8 mouse cellular contexts compared by ENCODE assay signal in genomic region chr8:119436933-119437332, GRCm38 (mm10). TPM values are rescaled to one million over a fixed set of nuclear protein-coding genes. Genes with fewer than 3 reads are reported as not detected.
DNase-seq lines count a peak whose midpoint lies in the region; ATAC-seq and TF ChIP-seq lines count a peak whose summit lies in the region.

No protein-coding gene starts in this region.

- no peak for TF ChIP-seq CTCF in kidney, postnatal 0 days (IDR thresholded peaks at IDR 0.05; ENCODE audit: low read depth)

- ATAC-seq in kidney, postnatal 0 days (replicated peaks; ENCODE audit: low FRiP score, low read depth) = peak; percentile 71

- no peaks in the 10 kb centered on the region for H3K27me3 ChIP-seq in kidney, postnatal 0 days (ENCODE audit: insufficient read depth, low read length)

- H3K9me3 ChIP-seq in kidney, postnatal 0 days (replicated peaks; ENCODE audit: low read length) = no peaks in the 10 kb centered on the region

- peak overlapping the region; percentile 66 for H3K27ac ChIP-seq in kidney, postnatal 0 days

- 0 out of 2 replicates have a peak overlapping the region, but pooled peaks have one; percentile 4 for H3K4me3 ChIP-seq in kidney, postnatal 0 days (replicated peaks; ENCODE audit: low read depth, low read length)

- DNase-seq in spleen, adult 12 weeks (ENCODE audit: low spot score) = peak; percentile 15
- DNase-seq in spleen, postnatal 14 days (ENCODE audit: low spot score in 2 of 2) = no peak
- DNase-seq in heart, adult 8-10 months (ENCODE audit: low spot score) = peak; percentile 93
- no peak for DNase-seq in kidney, postnatal 0 days (ENCODE audit: low spot score)
- DNase-seq in lung, postnatal 4 days = peak; percentile 86 to 88
- peak; percentile 93 for DNase-seq in urinary bladder, postnatal 14 days (ENCODE audit: low spot score)
- no peak for DNase-seq in cerebellum, postnatal 14 days
- DNase-seq in right cerebral cortex, adult 18-20 months = no peak

- peak overlapping the region; percentile 41 for H3K4me2 ChIP-seq in kidney, postnatal 0 days (ENCODE audit: low read length)

- WGBS in kidney, postnatal 0 days = 16% methylated on average over 9 of the region's 9 CpGs

- peaks cover 13% of the 10 kb centered on the region; the same call in 1 of the 2 replicates for H3K4me1 ChIP-seq in kidney, postnatal 0 days (replicated peaks; ENCODE audit: insufficient read depth, low read length)

- H3K36me3 ChIP-seq in kidney, postnatal 0 days (ENCODE audit: insufficient read depth, low read length) = no peaks in the 10 kb centered on the region

- H3K9ac ChIP-seq in kidney, postnatal 0 days (ENCODE audit: low read depth, low read length) = 0 out of 2 replicates have a peak overlapping the region, but pooled peaks have one; percentile 48

RNA-seq across cellular contexts. Expression of gene Osgin1, which starts 3.0 kb away (rescaled TPM):
- 1 to 10 TPM; 3.4 to 7.6 (median 5.8) TPM for total RNA-seq in heart, adult 8-10 months (2022)
- polyA plus RNA-seq in kidney, postnatal 0 days (2015; fragmentation: Nextera tagmentation; extraction: Ambion mirVana) = 4.1 and 4.4 TPM in 2 replicates

RNA-seq across cellular contexts. Expression of gene Necab2, which starts 9.6 kb away (rescaled TPM):
- total RNA-seq in heart, adult 8-10 months (2022) = not detected
- 0.61 and 0.79 TPM in 2 replicates for polyA plus RNA-seq in kidney, postnatal 0 days (2015; fragmentation: Nextera tagmentation; extraction: Ambion mirVana)

RNA-seq across cellular contexts. Expression of gene Mlycd, which starts 42.3 kb away (rescaled TPM):
- total RNA-seq in heart, adult 8-10 months (2022) = 100 to 1,000 TPM; 102 to 129 (median 123) TPM
- 19.5 and 21.9 TPM in 2 replicates for polyA plus RNA-seq in kidney, postnatal 0 days (2015; fragmentation: Nextera tagmentation; extraction: Ambion mirVana)

Comparison
In these comparisons a context has a peak if more than half of its experiments do, and no peak if none do; other contexts are left out.
1. DNase-seq: peak in spleen, adult 12 weeks (single experiment), heart, adult 8-10 months (single experiment), lung, postnatal 4 days (2 of 2) and urinary bladder, postnatal 14 days (single experiment); none in spleen, postnatal 14 days (0 of 2), kidney, postnatal 0 days (single experiment), cerebellum, postnatal 14 days (0 of 2) and right cerebral cortex, adult 18-20 months (single experiment).